Mouse (Mus musculus) lung, embryonic 14.5 days (tissue): Measurements from ENCODE around the gene Mapt. TPM values are rescaled to one million over a fixed set of nuclear protein-coding genes. Genes with fewer than 3 reads are reported as not detected.

ENCODE experiments used
- ATAC-seq: fragments of 200-750 bp; cut with Nextera tagmentation; 2 replicates; pipeline ENCODE4 v1.8.0; 2017; ENCODE audit warnings: mild to moderate bottlenecking, moderate TSS enrichment, moderate library complexity; ENCODE audit not compliant: insufficient read depth
- DNase-seq: peaks from one replicate; pipeline ENCODE4 v3.0.0-alpha.2; 2015
- H3K27ac ChIP-seq: fragments of 300-500 bp; sonication (generic); 2 replicates; pipeline ENCODE4 v1.5.1; 2014; ENCODE audit warnings: low read depth, mild to moderate bottlenecking, moderate library complexity
- H3K27me3 ChIP-seq: fragments of 300-500 bp; sonication (generic); 2 replicates; pipeline ENCODE4 v1.6.1; 2014; ENCODE audit warnings: low read length, control low read depth; ENCODE audit not compliant: insufficient read depth
- H3K36me3 ChIP-seq: fragments of 300-500 bp; sonication (generic); 2 replicates; pipeline ENCODE4 v1.6.1; 2014; ENCODE audit warnings: control low read depth; ENCODE audit not compliant: insufficient read depth
- H3K4me1 ChIP-seq: fragments of 300-500 bp; sonication (generic); 2 replicates; pipeline ENCODE4 v1.6.1; 2014; ENCODE audit warnings: antibody characterized with exemption, control low read depth; ENCODE audit not compliant: insufficient read depth
- H3K4me2 ChIP-seq: fragments of 300-500 bp; sonication (generic); 2 replicates; pipeline ENCODE4 v1.6.1; 2014; ENCODE audit warnings: mild to moderate bottlenecking
- H3K4me3 ChIP-seq: fragments of 300-500 bp; sonication (generic); 2 replicates; pipeline ENCODE4 v1.5.1; 2014; ENCODE audit warnings: low read depth, low read length
- H3K9ac ChIP-seq: fragments of 300-500 bp; sonication (generic); 2 replicates; pipeline ENCODE4 v1.6.1; 2014
- H3K9me3 ChIP-seq: fragments of 300-500 bp; sonication (generic); 2 replicates; pipeline ENCODE4 v1.6.1; 2016; ENCODE audit warnings: low read depth, low read length, control low read depth
- CTCF ChIP-seq: IDR thresholded peaks from 2 replicates; pipeline ENCODE4 v1.5.1; 2016; ENCODE audit warnings: antibody characterized with exemption, low read depth
- WGBS: fragments of 180-500 bp; shearing (Covaris S2); extraction: QIAGEN DNeasy Blood & Tissue Kit; methylation state at CpG from one replicate; pipeline ENCODE4 v1.1.7; 2014; 5-methylcytosine and 5-hydroxymethylcytosine counted together
- polyA plus RNA-seq: library from polyadenylated mRNA; unstranded; fragments of >200 nt; fragmentation: Nextera tagmentation; extraction: Ambion mirVana; gene quantifications from 2 replicates; pipeline ENCODE4 v1.2.1, GENCODE M21; 2014

Mapt gene
- polyA plus RNA-seq, 1 experiment from 2014 or later, result 2.5 TPM

DNA sequence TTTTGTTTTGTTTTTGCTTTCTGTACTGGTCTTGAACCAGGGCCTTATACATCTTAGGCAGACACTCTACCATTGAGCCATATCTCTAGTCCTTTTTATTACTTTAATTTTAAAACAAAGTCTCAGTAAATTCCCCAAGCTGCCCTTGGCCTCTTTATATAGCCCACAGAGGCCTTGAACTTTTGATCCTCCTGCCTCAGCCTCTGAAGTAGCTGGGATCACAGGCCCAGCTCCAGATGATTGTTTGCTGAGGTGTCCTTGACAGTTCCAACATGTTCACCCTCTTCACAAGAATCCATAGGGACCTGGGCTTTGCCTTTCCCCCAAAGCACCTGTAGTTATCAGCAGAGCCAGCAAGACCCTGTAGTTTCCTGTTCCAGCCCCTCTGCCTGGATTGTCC is 34.5 kb downstream of the Mapt start:
- TF ChIP-seq CTCF, result no peak

DNA sequence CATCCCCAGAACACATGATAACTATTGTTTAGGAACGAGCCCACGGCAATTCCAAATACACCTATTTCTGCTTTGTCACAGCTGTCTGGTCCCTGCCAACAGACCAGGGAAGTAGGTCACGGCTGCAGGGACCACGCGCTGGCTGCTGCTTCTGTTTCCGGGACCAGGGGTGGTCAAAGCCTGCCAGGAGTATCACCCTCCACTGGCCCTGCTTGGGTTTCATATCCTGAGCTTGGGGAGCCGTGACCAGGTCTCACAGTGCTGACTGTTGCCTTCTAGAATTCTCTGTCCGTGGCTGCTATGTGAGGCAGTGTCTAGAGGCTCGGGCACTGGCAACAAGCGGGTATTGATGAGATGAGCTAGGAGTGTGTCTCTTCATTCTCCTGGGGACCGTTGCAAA is 36.2 kb downstream of the Mapt start:
- no peaks in the 10 kb centered on the region for H3K27me3 ChIP-seq
- no peak for ATAC-seq
- no peak for DNase-seq
- no peaks in the 10 kb centered on the region for H3K4me1 ChIP-seq
- no peak overlapping the region for H3K4me3 ChIP-seq
- no peaks in the 10 kb centered on the region for H3K36me3 ChIP-seq
- 78% methylated on average over 11 of the region's 11 CpGs for WGBS
- TF ChIP-seq CTCF, result no peak
- H3K9ac ChIP-seq, result no peak overlapping the region
- no peak overlapping the region for H3K4me2 ChIP-seq
- H3K9me3 ChIP-seq, result no peaks in the 10 kb centered on the region
- no peak overlapping the region for H3K27ac ChIP-seq

More for the DNA sequence above, 34.5 kb downstream of the Mapt start:
- DNase-seq (no peak), ATAC-seq (no peak)
- Histone ChIP-seq H3K4me1 (no peaks in the 10 kb centered on the region), H3K27ac (no peak overlapping the region), H3K9ac (no peak overlapping the region), H3K4me3 (no peak overlapping the region), H3K36me3 (no peaks in the 10 kb centered on the region), H3K9me3 (no peaks in the 10 kb centered on the region), H3K27me3 (no peaks in the 10 kb centered on the region), H3K4me2 (no peak overlapping the region)

DNA sequence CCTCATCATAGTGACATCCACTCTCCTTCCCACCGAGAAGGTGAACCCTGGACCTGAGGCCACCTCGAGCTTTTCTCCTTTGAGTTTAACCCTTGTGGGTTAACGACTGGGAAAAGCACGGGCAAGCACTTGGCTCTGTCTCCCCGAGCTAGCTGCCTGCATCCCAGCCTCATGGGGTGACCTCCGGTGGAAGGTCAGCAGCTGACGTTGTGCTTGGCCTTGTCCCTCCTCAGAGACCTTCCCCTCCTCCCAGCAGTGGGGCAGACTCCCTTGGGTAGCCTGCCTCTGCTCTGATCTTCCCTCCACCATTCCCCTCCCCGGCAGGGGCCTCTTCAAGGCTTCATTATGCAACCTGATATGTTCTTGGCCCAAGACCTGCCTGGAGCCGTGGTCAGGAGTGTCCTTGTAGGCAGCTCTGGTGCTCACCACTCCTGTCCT is 38.2 kb downstream of the Mapt start:
- no peak overlapping the region for H3K9ac ChIP-seq
- WGBS, result 37% methylated on average over 9 of the region's 9 CpGs
- TF ChIP-seq CTCF, result no peak
- no peak overlapping the region for H3K4me3 ChIP-seq
- no peaks in the 10 kb centered on the region for H3K36me3 ChIP-seq
- DNase-seq (peak; percentile 8), ATAC-seq (no peak)
- no peak overlapping the region for H3K27ac ChIP-seq
- no peaks in the 10 kb centered on the region for H3K9me3 ChIP-seq
- H3K27me3 ChIP-seq, result no peaks in the 10 kb centered on the region
- no peaks in the 10 kb centered on the region for H3K4me1 ChIP-seq
- no peak overlapping the region for H3K4me2 ChIP-seq

DNA sequence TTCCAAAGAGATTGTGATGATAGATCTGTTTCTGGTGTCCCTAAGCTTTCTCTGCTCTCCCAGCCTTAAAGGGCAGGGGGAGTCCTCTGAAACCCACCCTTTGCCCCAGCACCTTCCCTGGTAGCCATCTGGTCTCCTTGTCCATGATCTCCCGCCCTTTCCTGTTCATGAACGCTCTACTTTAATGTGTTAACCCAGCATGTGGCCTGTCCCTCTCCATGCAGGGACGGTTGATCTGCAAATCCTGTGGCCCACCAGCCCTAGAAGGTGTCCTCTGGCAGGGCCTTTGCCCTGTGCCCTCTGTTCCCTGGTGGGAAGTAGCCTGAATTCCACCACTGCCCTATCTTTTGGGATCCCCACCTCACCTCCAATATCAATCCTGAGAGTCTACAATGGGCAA is 39.3 kb downstream of the Mapt start:
- Histone ChIP-seq H3K4me1 (no peaks in the 10 kb centered on the region), H3K36me3 (no peaks in the 10 kb centered on the region), H3K27ac (no peak overlapping the region), H3K9me3 (no peaks in the 10 kb centered on the region), H3K4me3 (no peak overlapping the region), H3K9ac (no peak overlapping the region), H3K27me3 (no peaks in the 10 kb centered on the region), H3K4me2 (no peak overlapping the region)
- no peak for TF ChIP-seq CTCF
- DNase-seq (no peak), ATAC-seq (no peak)
- WGBS, result 80% methylated on average over 3 of the region's 3 CpGs

DNA sequence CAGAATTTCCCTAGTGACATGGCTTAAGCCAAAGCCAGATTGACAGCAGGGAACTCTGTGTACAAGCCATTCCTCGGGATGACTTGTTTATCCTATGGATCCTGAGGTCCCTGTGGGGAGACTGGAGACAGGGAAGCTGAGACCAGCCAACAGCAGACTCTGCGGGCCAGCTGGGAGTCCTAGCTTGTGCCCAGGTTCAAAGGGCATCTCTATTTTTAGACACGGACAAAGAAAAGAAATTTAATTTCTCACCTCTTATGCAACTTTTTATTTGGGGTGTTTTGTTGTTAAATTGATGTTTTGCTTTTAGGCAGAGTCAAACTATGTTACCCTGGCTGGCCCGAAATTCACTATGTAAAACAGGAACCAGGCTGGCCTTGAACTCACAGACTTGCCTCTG is 39.7 kb downstream of the Mapt start:
- no peak overlapping the region for H3K9ac ChIP-seq
- DNase-seq (no peak), ATAC-seq (no peak)
- WGBS, result 55% methylated on average over 4 of the region's 4 CpGs
- H3K27ac ChIP-seq, result no peak overlapping the region
- H3K4me3 ChIP-seq, result no peak overlapping the region
- no peaks in the 10 kb centered on the region for H3K27me3 ChIP-seq
- H3K36me3 ChIP-seq, result no peaks in the 10 kb centered on the region
- no peak overlapping the region for H3K4me2 ChIP-seq
- H3K9me3 ChIP-seq, result no peaks in the 10 kb centered on the region
- TF ChIP-seq CTCF, result no peak
- H3K4me1 ChIP-seq, result no peaks in the 10 kb centered on the region

DNA sequence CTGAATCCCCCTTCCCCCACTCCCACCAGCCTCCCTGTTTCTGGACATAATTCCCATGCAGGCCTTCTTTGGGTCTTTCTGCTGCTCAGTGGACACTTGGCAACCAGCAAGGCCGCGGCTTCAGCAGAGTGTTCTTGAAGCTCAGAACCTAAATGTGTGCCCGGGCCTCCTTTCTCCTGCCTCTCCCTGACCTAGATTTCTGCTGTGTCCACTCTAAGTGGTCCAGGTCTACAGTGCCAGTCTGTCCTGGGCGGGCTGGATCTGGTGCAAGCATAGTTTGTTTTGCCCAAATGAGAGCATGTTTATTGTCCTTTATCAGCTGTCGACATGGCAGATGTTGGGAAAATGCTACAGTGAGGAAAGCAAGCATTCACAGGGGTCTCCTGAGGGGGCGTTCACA is 40.7 kb downstream of the Mapt start:
- no peak for DNase-seq
- H3K9ac ChIP-seq, result no peak overlapping the region
- no peak overlapping the region for H3K27ac ChIP-seq
- no peaks in the 10 kb centered on the region for H3K4me1 ChIP-seq
- no peak overlapping the region for H3K4me2 ChIP-seq
- no peak overlapping the region for H3K4me3 ChIP-seq
- no peaks in the 10 kb centered on the region for H3K9me3 ChIP-seq
- no peak for TF ChIP-seq CTCF
- WGBS, result 65% methylated on average over 6 of the region's 6 CpGs
- H3K27me3 ChIP-seq, result no peaks in the 10 kb centered on the region
- no peak for ATAC-seq
- no peaks in the 10 kb centered on the region for H3K36me3 ChIP-seq

DNA sequence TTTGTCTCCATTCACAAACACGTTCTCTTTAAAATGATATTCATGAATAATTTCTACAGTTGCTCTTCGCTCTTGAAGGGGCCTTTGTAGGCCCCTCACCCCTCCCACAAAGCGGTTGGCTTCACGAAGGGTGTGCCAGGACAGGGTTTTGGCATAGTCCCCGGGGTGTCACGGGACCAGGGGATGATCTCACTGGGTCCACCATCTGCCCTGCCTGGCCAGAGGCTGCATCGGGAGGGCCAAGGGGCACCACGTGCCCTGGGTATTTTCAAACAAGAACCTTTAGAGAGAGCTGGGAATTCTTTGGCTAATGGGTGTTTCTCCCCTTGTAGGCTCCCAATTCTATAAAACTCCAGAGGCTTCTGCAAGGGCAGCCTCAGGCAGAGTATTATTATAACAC is 41.2 kb downstream of the Mapt start:
- TF ChIP-seq CTCF, result no peak
- DNase-seq, result no peak
- no peaks in the 10 kb centered on the region for H3K4me1 ChIP-seq
- H3K27me3 ChIP-seq, result no peaks in the 10 kb centered on the region
- 76% methylated on average over 8 of the region's 8 CpGs for WGBS
- H3K9ac ChIP-seq, result no peak overlapping the region
- ATAC-seq, result no peak
- H3K27ac ChIP-seq, result no peak overlapping the region
- no peak overlapping the region for H3K4me2 ChIP-seq
- H3K9me3 ChIP-seq, result no peaks in the 10 kb centered on the region
- no peaks in the 10 kb centered on the region for H3K36me3 ChIP-seq
- H3K4me3 ChIP-seq, result no peak overlapping the region

DNA sequence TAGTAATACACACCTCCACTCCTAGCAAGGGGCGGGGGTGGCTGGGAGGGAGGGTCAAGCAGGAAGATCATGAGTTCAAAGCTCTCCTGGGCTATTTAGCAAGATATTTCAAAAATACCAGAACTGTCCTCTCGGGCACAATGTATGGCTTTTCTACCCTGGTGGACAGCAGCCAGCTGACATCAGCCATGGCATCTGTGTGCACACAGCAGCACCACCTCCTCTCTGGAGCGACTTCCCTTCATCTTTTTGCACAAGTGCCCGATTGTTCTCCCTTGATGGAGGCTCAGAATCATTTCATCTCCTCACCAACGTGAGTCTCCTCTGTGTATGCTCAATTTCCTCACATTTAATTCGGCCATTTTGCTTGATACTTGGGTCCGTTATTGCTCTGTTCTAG is 44.6 kb downstream of the Mapt start:
- TF ChIP-seq CTCF, result no peak
- H3K4me1 ChIP-seq, result no peaks in the 10 kb centered on the region; the same call in 1 of the 2 replicates
- no peaks in the 10 kb centered on the region for H3K27me3 ChIP-seq
- WGBS, result 80% methylated on average over 7 of the region's 7 CpGs
- DNase-seq, result no peak
- no peak overlapping the region for H3K4me2 ChIP-seq
- H3K4me3 ChIP-seq, result no peak overlapping the region
- no peaks in the 10 kb centered on the region for H3K36me3 ChIP-seq
- H3K9me3 ChIP-seq, result no peaks in the 10 kb centered on the region
- ATAC-seq, result no peak
- no peak overlapping the region for H3K27ac ChIP-seq
- no peak overlapping the region for H3K9ac ChIP-seq
